Mouse (Mus musculus): ENCODE results near the gene Man1a2. TPM values are rescaled to one million over a fixed set of nuclear protein-coding genes. Genes with fewer than 3 reads are reported as not detected.

The Man1a2 gene
- polyA plus RNA-seq (2021; fragmentation: Nextera tagmentation): 34.7 and 39.5 TPM in 2 replicates
- long read RNA-seq, experiment 1, full-length matches to known transcripts: 2 of 64 reads
- long read RNA-seq, experiment 1, partial matches to known transcripts: 40 of 64 reads
- long read RNA-seq, experiment 1, other reads (novel, unspliced or antisense): 22 of 64 reads
- long read RNA-seq, experiment 2, full-length matches to known transcripts: 15 of 44 reads
- long read RNA-seq, experiment 2, partial matches to known transcripts: 10 of 44 reads
- long read RNA-seq, experiment 2, other reads (novel, unspliced or antisense): 19 of 44 reads

GRCm38 (mm10) chr3:100685087-100685762, at the start of gene Man1a2:
Gene Man1a2 (minus strand): TSS chr3:100685503.

Other genes starting within 250 kb of the Man1a2 start
- 0.88 and 1.0 TPM in 2 replicates for gene Tent5c, start 196.2 kb downstream of the Man1a2 start, polyA plus RNA-seq (2021; fragmentation: Nextera tagmentation)
- gene Vtcn1, start 140.0 kb upstream of the Man1a2 start, polyA plus RNA-seq (2021; fragmentation: Nextera tagmentation): not detected in 2 replicates
- 2.3 and 2.7 TPM in 2 replicates for gene Trim45, start 236.7 kb upstream of the Man1a2 start, polyA plus RNA-seq (2021; fragmentation: Nextera tagmentation)